Comparison of ENCODE assay signal across 8 mouse cellular contexts in genomic region chr13:92355272-92355643, GRCm38 (mm10). TPM values are rescaled to one million over a fixed set of nuclear protein-coding genes. Genes with fewer than 3 reads are reported as not detected.
DNase-seq lines count a peak whose midpoint lies in the region; ATAC-seq lines count a peak whose summit lies in the region.

No protein-coding gene starts in this region.

- ATAC-seq in heart, embryonic 13.5 days (ENCODE audit: extremely low read depth, insufficient number of reproducible peaks, low FRiP score, low TSS enrichment): no peak
- ATAC-seq in embryonic facial prominence, embryonic 14.5 days (ENCODE audit: low read depth): no peak; the same call in 1 of the 2 replicates

- H3K27ac ChIP-seq in heart, embryonic 13.5 days (replicated peaks): peak overlapping the region; percentile 90
- H3K27ac ChIP-seq in embryonic facial prominence, embryonic 14.5 days (replicated peaks; ENCODE audit: low read depth, low read length): no peak overlapping the region; the same call in 1 of the 2 replicates

- no peak for DNase-seq in heart, postnatal 14 days
- peak; percentile 9 for DNase-seq in embryonic facial prominence, embryonic 14.5 days (ENCODE audit: low spot score)
- peak; percentile 80 for DNase-seq in kidney, adult 11 months
- DNase-seq in thymus, postnatal 36 days: no peak
- DNase-seq in left cerebral cortex, adult 8-10 months (ENCODE audit: low spot score in 2 of 2): no peak
- DNase-seq in embryo, embryonic 10.5 days (ENCODE audit: low spot score): no peak

- no peaks in the 10 kb centered on the region for H3K27me3 ChIP-seq in heart, embryonic 13.5 days (replicated peaks)
- H3K27me3 ChIP-seq in embryonic facial prominence, embryonic 14.5 days (replicated peaks; ENCODE audit: control insufficient read depth, insufficient read depth, low read length): no peaks in the 10 kb centered on the region
- no peaks in the 10 kb centered on the region for H3K27me3 ChIP-seq in megakaryocyte, embryonic 14.5 days (replicated peaks)

- intact Hi-C loops in heart, postnatal 14 days (cut with DNase I): loop anchor here (2.0 kb wide), 1 partner anchor 128 kb away; no protein-coding TSS in a partner anchor

- H3K4me1 ChIP-seq in heart, embryonic 13.5 days: peaks cover 25% of the 10 kb centered on the region
- H3K4me1 ChIP-seq in embryonic facial prominence, embryonic 14.5 days (ENCODE audit: control insufficient read depth, insufficient read depth, low read length): peaks cover 12% of the 10 kb centered on the region
- H3K4me1 ChIP-seq in megakaryocyte, embryonic 14.5 days: peaks cover 35% of the 10 kb centered on the region

- peak overlapping the region; percentile 65 for H3K4me3 ChIP-seq in heart, embryonic 13.5 days
- H3K4me3 ChIP-seq in embryonic facial prominence, embryonic 14.5 days (ENCODE audit: low read depth, low read length): peak overlapping the region; percentile 80
- H3K4me3 ChIP-seq in megakaryocyte, embryonic 14.5 days (replicated peaks): peak overlapping the region; percentile 98

- 1% methylated on average over 24 of the region's 24 CpGs for WGBS in heart, embryonic 13.5 days
- WGBS in embryonic facial prominence, embryonic 14.5 days: under 1% methylated on average over 12 of the region's 24 CpGs

- peaks cover 32% of the 10 kb centered on the region for H3K36me3 ChIP-seq in heart, embryonic 13.5 days
- peaks cover 18% of the 10 kb centered on the region; the same call in 1 of the 2 replicates for H3K36me3 ChIP-seq in embryonic facial prominence, embryonic 14.5 days (ENCODE audit: control insufficient read depth, insufficient read depth, low read length)
- H3K36me3 ChIP-seq in megakaryocyte, embryonic 14.5 days (replicated peaks; ENCODE audit: low read length): peaks cover 38% of the 10 kb centered on the region

- H3K4me2 ChIP-seq in heart, embryonic 13.5 days: peak overlapping the region; percentile 98
- H3K4me2 ChIP-seq in embryonic facial prominence, embryonic 14.5 days (ENCODE audit: low read depth, low read length): peak overlapping the region; percentile 94

- no peaks in the 10 kb centered on the region for H3K9me3 ChIP-seq in heart, embryonic 13.5 days
- H3K9me3 ChIP-seq in embryonic facial prominence, embryonic 14.5 days (ENCODE audit: control insufficient read depth, low read length): no peaks in the 10 kb centered on the region
- no peaks in the 10 kb centered on the region for H3K9me3 ChIP-seq in megakaryocyte, embryonic 14.5 days

- peak overlapping the region; percentile 87 for H3K9ac ChIP-seq in heart, embryonic 13.5 days
- H3K9ac ChIP-seq in embryonic facial prominence, embryonic 14.5 days (ENCODE audit: low read depth, low read length): peak overlapping the region; percentile 71

RNA-seq across cellular contexts. Expression of gene Msh3, which starts 0.5 kb away (rescaled TPM):
- polyA plus RNA-seq in heart, embryonic 13.5 days (2015; fragmentation: Nextera tagmentation; extraction: Ambion mirVana): 12.6 and 14.6 TPM in 2 replicates
- total RNA-seq in heart, postnatal 14 days (2021): 10 to 100 TPM; 12.1 to 12.7 TPM
- polyA plus RNA-seq in embryonic facial prominence, embryonic 14.5 days (2014; fragmentation: Nextera tagmentation; extraction: Ambion mirVana): 21.9 and 30.0 TPM in 2 replicates
- polyA plus RNA-seq in megakaryocyte, embryonic 14.5 days (2012; ENCODE audit: insufficient read depth, low replicate concordance): 1.2 TPM in 1 of 2 replicates, not detected in the other
- 10 to 100 TPM; 23.9 to 25.1 (median 24.6) TPM for total RNA-seq in left cerebral cortex, adult 8-10 months (2022)

RNA-seq across cellular contexts. Expression of gene Dhfr, which starts 0.7 kb away (rescaled TPM):
- polyA plus RNA-seq in heart, embryonic 13.5 days (2015; fragmentation: Nextera tagmentation; extraction: Ambion mirVana): 11.9 and 13.4 TPM in 2 replicates
- total RNA-seq in heart, postnatal 14 days (2021): 1 to 10 TPM; 1.5 to 1.8 TPM
- polyA plus RNA-seq in embryonic facial prominence, embryonic 14.5 days (2014; fragmentation: Nextera tagmentation; extraction: Ambion mirVana): 12.1 and 13.3 TPM in 2 replicates
- 0.34 TPM in 1 of 2 replicates, not detected in the other for polyA plus RNA-seq in megakaryocyte, embryonic 14.5 days (2012; ENCODE audit: insufficient read depth, low replicate concordance)
- 1 to 10 TPM; 1.4 to 2.0 (median 1.9) TPM for total RNA-seq in left cerebral cortex, adult 8-10 months (2022)

RNA-seq across cellular contexts. Expression of gene Gm20379, which starts 49.5 kb away (rescaled TPM):
- polyA plus RNA-seq in heart, embryonic 13.5 days (2015; fragmentation: Nextera tagmentation; extraction: Ambion mirVana): 0.48 and 0.60 TPM in 2 replicates
- total RNA-seq in heart, postnatal 14 days (2021): not detected
- polyA plus RNA-seq in embryonic facial prominence, embryonic 14.5 days (2014; fragmentation: Nextera tagmentation; extraction: Ambion mirVana): 0.56 and 0.61 TPM in 2 replicates
- polyA plus RNA-seq in megakaryocyte, embryonic 14.5 days (2012; ENCODE audit: insufficient read depth, low replicate concordance): not detected in 2 replicates
- total RNA-seq in left cerebral cortex, adult 8-10 months (2022): not detected

Comparison
In these comparisons a context has a peak if more than half of its experiments do, and no peak if none do; other contexts are left out.
1. DNase-seq: peak in embryonic facial prominence, embryonic 14.5 days (single experiment) and kidney, adult 11 months (single experiment); none in heart, postnatal 14 days (0 of 2), thymus, postnatal 36 days (0 of 2), left cerebral cortex, adult 8-10 months (0 of 2) and embryo, embryonic 10.5 days (single experiment).
2. Peak in every context shown above with its lines, with median percentiles within 50 percentile points of each other: H3K4me3 ChIP-seq.